Mouse (Mus musculus): ENCODE measurements around the gene Mafb.

Gene Mafb

GRCm38 (mm10) chr2:160366111-160366979 lies 520 bp downstream of the Mafb start:
- in situ Hi-C loops (cut with MboI; ENCODE audit: low pct_unique_long_range_greater_than_20kb in 1 of 2, low sequenced_read_pairs in 2 of 2, unreplicated experiment in 1 of 2): no loop called here

- in situ Hi-C loops (cut with MboI; ENCODE audit: low pct_unique_long_range_greater_than_20kb in 1 of 2, low sequenced_read_pairs in 2 of 2, unreplicated experiment in 1 of 2): no loop called here
Measured at GRCm38 (mm10) chr2:160365107-160365911, 1.6 kb downstream of the Mafb start.

GRCm38 (mm10) chr2:160364666-160365065 lies 2.2 kb downstream of the Mafb start:
- in situ Hi-C loops (cut with MboI; ENCODE audit: low pct_unique_long_range_greater_than_20kb in 1 of 2, low sequenced_read_pairs in 2 of 2, unreplicated experiment in 1 of 2): no loop called here

- in situ Hi-C loops (cut with MboI; ENCODE audit: low pct_unique_long_range_greater_than_20kb in 1 of 2, low sequenced_read_pairs in 2 of 2, unreplicated experiment in 1 of 2): no loop called here
Measured at GRCm38 (mm10) chr2:160364128-160364650, 2.7 kb downstream of the Mafb start.

GRCm38 (mm10) chr2:160363201-160363600 lies 3.7 kb downstream of the Mafb start:
- in situ Hi-C loops (cut with MboI; ENCODE audit: low pct_unique_long_range_greater_than_20kb in 1 of 2, low sequenced_read_pairs in 2 of 2, unreplicated experiment in 1 of 2): no loop called here

GRCm38 (mm10) chr2:160361442-160362121 lies 5.3 kb downstream of the Mafb start:
- in situ Hi-C loops (cut with MboI; ENCODE audit: low pct_unique_long_range_greater_than_20kb in 1 of 2, low sequenced_read_pairs in 2 of 2, unreplicated experiment in 1 of 2): no loop called here

GRCm38 (mm10) chr2:160360234-160360874 lies 6.5 kb downstream of the Mafb start:
- in situ Hi-C loops (cut with MboI; ENCODE audit: low pct_unique_long_range_greater_than_20kb in 1 of 2, low sequenced_read_pairs in 2 of 2, unreplicated experiment in 1 of 2): no loop called here

GRCm38 (mm10) chr2:160358896-160359295 lies 8.0 kb downstream of the Mafb start:
- in situ Hi-C loops (cut with MboI; ENCODE audit: low pct_unique_long_range_greater_than_20kb in 1 of 2, low sequenced_read_pairs in 2 of 2, unreplicated experiment in 1 of 2): no loop called here

- in situ Hi-C loops (cut with MboI; ENCODE audit: low pct_unique_long_range_greater_than_20kb in 1 of 2, low sequenced_read_pairs in 2 of 2, unreplicated experiment in 1 of 2): no loop called here
Measured at GRCm38 (mm10) chr2:160357442-160357841, 9.4 kb downstream of the Mafb start.

- in situ Hi-C loops (cut with MboI; ENCODE audit: low pct_unique_long_range_greater_than_20kb in 1 of 2, low sequenced_read_pairs in 2 of 2, unreplicated experiment in 1 of 2): no loop called here
Measured at GRCm38 (mm10) chr2:160356132-160356531, 10.7 kb downstream of the Mafb start.

- in situ Hi-C loops (cut with MboI; ENCODE audit: low pct_unique_long_range_greater_than_20kb in 1 of 2, low sequenced_read_pairs in 2 of 2, unreplicated experiment in 1 of 2): no loop called here
Measured at GRCm38 (mm10) chr2:160354319-160354718, 12.5 kb downstream of the Mafb start.

- in situ Hi-C loops (cut with MboI; ENCODE audit: low pct_unique_long_range_greater_than_20kb in 1 of 2, low sequenced_read_pairs in 2 of 2, unreplicated experiment in 1 of 2): no loop called here
Measured at GRCm38 (mm10) chr2:160353581-160353980, 13.3 kb downstream of the Mafb start.

GRCm38 (mm10) chr2:160351038-160351574 lies 15.8 kb downstream of the Mafb start:
- in situ Hi-C loops (cut with MboI; ENCODE audit: low pct_unique_long_range_greater_than_20kb in 1 of 2, low sequenced_read_pairs in 2 of 2, unreplicated experiment in 1 of 2): no loop called here

- in situ Hi-C loops (cut with MboI; ENCODE audit: low pct_unique_long_range_greater_than_20kb in 1 of 2, low sequenced_read_pairs in 2 of 2, unreplicated experiment in 1 of 2): no loop called here
Measured at GRCm38 (mm10) chr2:160349578-160349977, 17.3 kb downstream of the Mafb start.

GRCm38 (mm10) chr2:160348796-160349195 lies 18.1 kb downstream of the Mafb start:
- in situ Hi-C loops (cut with MboI; ENCODE audit: low pct_unique_long_range_greater_than_20kb in 1 of 2, low sequenced_read_pairs in 2 of 2, unreplicated experiment in 1 of 2): no loop called here

GRCm38 (mm10) chr2:160348072-160348604 lies 18.7 kb downstream of the Mafb start:
- in situ Hi-C loops (cut with MboI; ENCODE audit: low pct_unique_long_range_greater_than_20kb in 1 of 2, low sequenced_read_pairs in 2 of 2, unreplicated experiment in 1 of 2): no loop called here

GRCm38 (mm10) chr2:160345644-160346043 lies 21.2 kb downstream of the Mafb start:
- in situ Hi-C loops (cut with MboI; ENCODE audit: low pct_unique_long_range_greater_than_20kb in 1 of 2, low sequenced_read_pairs in 2 of 2, unreplicated experiment in 1 of 2): no loop called here

- in situ Hi-C loops (cut with MboI; ENCODE audit: low pct_unique_long_range_greater_than_20kb in 1 of 2, low sequenced_read_pairs in 2 of 2, unreplicated experiment in 1 of 2): no loop called here
Measured at GRCm38 (mm10) chr2:160340121-160340520, 26.7 kb downstream of the Mafb start.

Measured in mouse embryonic stem cell (cell line).